Mouse (Mus musculus) neural tube, embryonic 12.5 days (tissue): Measurements from ENCODE around the gene Hnrnph1. TPM values are rescaled to one million over a fixed set of nuclear protein-coding genes. Genes with fewer than 3 reads are reported as not detected.

Source experiments
- ATAC-seq: fragments of 200-750 bp; cut with Nextera tagmentation; 2 replicates; pipeline ENCODE4 v1.8.0; 2017; ENCODE audit warnings: low read depth, mild to moderate bottlenecking, moderate TSS enrichment, moderate library complexity; ENCODE audit not compliant: low FRiP score
- H3K27ac ChIP-seq: fragments of 300-500 bp; sonication (generic); 2 replicates; pipeline ENCODE4 v1.5.1; 2016
- H3K27me3 ChIP-seq: fragments of 300-500 bp; sonication (generic); replicated peaks from 2 replicates; pipeline ENCODE4 v1.6.1; 2016; ENCODE audit warnings: mild to moderate bottlenecking
- H3K36me3 ChIP-seq: fragments of 300-500 bp; sonication (generic); 2 replicates; pipeline ENCODE4 v1.6.1; 2016; ENCODE audit warnings: mild to moderate bottlenecking
- H3K4me1 ChIP-seq: fragments of 300-500 bp; sonication (generic); 2 replicates; pipeline ENCODE4 v1.6.1; 2016
- H3K4me2 ChIP-seq: fragments of 300-500 bp; sonication (generic); replicated peaks from 2 replicates; pipeline ENCODE4 v1.6.1; 2016; ENCODE audit warnings: mild to moderate bottlenecking
- H3K4me3 ChIP-seq: fragments of 300-500 bp; sonication (generic); 2 replicates; pipeline ENCODE4 v1.5.1; 2016
- H3K9ac ChIP-seq: fragments of 300-500 bp; sonication (generic); 2 replicates; pipeline ENCODE4 v1.6.1; 2016; ENCODE audit warnings: mild to moderate bottlenecking
- H3K9me3 ChIP-seq: fragments of 300-500 bp; sonication (generic); 2 replicates; pipeline ENCODE4 v1.6.1; 2016; ENCODE audit warnings: mild to moderate bottlenecking
- WGBS: fragments of 180-500 bp; shearing (Covaris S2); methylation state at CpG from one replicate; pipeline ENCODE4 v1.1.7; 2016; 5-methylcytosine and 5-hydroxymethylcytosine counted together
- microRNA counts: library from miRNA; unstranded; fragments of <30 nt; microRNA quantifications from one replicate; lab custom pipeline; 2017
- microRNA-seq: library from miRNA; unstranded; fragments of <30 nt; microRNA quantifications from one replicate; pipeline ENCODE4, GENCODE M21; 2017
- polyA plus RNA-seq: library from polyadenylated mRNA; unstranded; fragments of >200 nt; fragmentation: Nextera tagmentation; extraction: Ambion mirVana; gene quantifications from 2 replicates; pipeline ENCODE4 v1.2.1, GENCODE M21; 2016

The Hnrnph1 gene
- polyA plus RNA-seq, 1 experiment from 2014 or later, result 665 TPM

DNA sequence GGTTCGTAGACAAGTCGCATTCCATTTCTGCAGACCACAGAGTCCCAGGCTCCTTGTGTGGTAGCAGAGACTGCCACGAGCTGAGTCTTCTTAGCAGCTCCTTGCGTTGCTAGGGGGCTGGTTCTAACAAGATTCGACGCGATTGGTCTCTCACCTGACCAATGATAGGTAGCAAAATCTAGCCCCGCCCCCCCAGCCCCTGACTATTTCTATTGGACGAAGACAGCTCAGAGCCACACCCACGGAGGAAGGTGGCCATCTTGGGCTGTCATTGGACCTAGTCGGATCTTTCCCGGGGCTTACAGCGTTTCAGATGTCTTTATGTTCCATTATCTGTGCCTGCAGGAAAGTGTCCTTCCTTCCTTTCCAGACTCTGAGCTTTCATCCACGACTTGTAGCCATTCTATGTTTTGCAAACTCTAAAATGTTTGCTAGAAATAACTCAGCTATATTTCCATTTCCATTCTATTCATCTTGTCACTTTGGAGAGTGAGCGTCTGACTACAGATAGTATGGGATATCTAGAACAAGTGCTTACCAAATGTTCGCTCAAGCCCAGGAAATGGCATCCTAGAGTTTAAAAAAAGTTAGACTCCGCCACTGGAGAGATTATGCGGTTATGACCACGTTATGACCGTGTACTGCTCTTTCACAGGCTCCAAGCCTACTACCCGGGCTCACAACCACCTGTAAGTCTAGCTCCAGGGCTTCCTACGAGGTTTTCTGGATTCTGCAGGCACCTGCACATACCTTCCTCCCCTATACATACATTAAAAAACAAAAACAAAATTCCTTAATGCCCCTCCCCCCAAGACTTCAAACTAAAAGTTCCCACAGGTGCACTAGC is 45.4 kb downstream of the Hnrnph1 start:
- peaks cover 12% of the 10 kb centered on the region for H3K36me3 ChIP-seq
- H3K9me3 ChIP-seq, result no peaks in the 10 kb centered on the region
- no peak overlapping the region for H3K27ac ChIP-seq
- peak overlapping the region; percentile 37 for H3K4me3 ChIP-seq
- no peaks in the 10 kb centered on the region for H3K27me3 ChIP-seq
- ATAC-seq, result peak; percentile 97
- peaks cover 7% of the 10 kb centered on the region for H3K4me1 ChIP-seq
- 26% methylated on average over 22 of the region's 22 CpGs for WGBS
- H3K9ac ChIP-seq, result 0 out of 2 replicates have a peak overlapping the region, but pooled peaks have one; percentile 13
- peak overlapping the region; percentile 67 for H3K4me2 ChIP-seq

DNA sequence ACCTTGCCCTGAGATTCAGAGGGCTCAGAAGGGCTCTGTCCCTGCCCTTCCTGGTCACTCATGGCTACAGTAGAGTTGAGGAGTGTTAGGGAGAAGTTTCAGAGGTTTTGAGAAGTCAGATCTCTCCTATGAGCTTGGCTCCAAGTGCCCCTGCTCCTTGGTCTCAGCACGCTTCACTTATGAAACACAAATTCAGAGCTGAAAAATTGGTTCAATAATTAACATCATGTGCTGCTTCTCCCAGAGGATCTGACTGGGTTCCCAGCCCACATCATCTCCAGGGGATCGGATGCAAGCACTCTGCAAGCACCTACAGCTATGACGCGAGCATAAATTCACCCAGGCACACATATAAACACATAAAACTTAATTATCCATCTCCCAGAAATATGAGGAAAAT is 49.3 kb downstream of the Hnrnph1 start:
- 88% methylated on average over 4 of the region's 4 CpGs for WGBS
- no peak overlapping the region for H3K9ac ChIP-seq
- ATAC-seq, result no peak
- no peak overlapping the region for H3K4me3 ChIP-seq
- H3K9me3 ChIP-seq, result no peaks in the 10 kb centered on the region
- H3K27me3 ChIP-seq, result no peaks in the 10 kb centered on the region
- no peak overlapping the region for H3K4me2 ChIP-seq
- H3K36me3 ChIP-seq, result no peaks in the 10 kb centered on the region
- H3K27ac ChIP-seq, result no peak overlapping the region
- peaks cover 7% of the 10 kb centered on the region for H3K4me1 ChIP-seq

DNA sequence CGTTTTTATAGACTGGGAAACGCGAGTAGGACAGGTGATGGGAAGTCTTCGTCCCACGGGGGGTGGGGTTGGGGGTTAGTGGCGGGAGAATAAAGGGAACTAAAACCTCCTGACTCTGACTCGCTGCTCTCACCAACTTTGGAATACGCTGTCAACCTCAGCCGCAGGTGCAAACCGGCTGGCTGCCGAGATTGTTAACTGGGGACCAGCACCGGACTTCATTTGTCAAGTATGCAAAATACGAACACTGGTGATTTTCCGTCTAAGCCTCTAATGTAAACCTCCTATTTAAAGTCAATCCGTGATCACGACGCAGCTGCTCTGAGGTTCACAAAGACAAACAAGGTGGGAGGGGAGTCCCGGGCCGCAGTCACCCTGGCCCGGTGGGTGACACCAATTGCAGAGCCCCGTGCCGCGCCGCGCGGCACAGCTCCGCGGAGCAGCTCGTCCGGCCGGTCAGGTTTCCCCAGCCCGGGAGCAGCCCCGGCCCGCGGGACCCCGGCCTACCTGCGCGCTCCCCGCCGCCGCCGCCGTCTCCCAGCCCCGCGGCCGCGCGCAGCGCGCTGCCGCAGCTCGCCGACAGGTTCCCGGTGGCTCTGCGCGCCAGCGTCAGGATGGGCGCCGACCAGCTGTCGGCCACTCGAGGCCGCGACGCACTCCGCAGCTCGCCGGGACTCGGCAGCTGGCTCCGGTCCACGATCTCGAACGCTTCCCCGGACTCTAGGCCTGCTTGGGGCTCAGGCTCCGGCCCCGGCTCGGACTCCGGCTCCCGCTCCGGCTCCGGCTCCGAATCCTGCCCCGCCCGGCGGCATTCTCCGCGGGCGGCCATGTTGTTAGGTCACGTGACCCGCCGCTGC is 53.7 kb downstream of the Hnrnph1 start, which contains the start of gene Rufy1:
Gene Rufy1, minus strand, starts transcription at position 849 of the 857 bp plus-strand sequence.
- Histone ChIP-seq H3K4me2 (peak within 1 kb of the TSS; percentile 65), H3K4me3 (peak within 1 kb of the TSS; percentile 68), H3K4me1 (peaks cover 7% of the 10 kb centered on the region; the same call in 1 of the 2 replicates), H3K27me3 (no peaks in the 10 kb centered on the region), H3K9me3 (no peaks in the 10 kb centered on the region), H3K9ac (peak within 1 kb of the TSS; percentile 88), H3K36me3 (no peaks in the 10 kb centered on the region), H3K27ac (peak within 1 kb of the TSS; percentile 83)
- under 1% methylated on average over 90 of the region's 90 CpGs for WGBS
- ATAC-seq, result peak; percentile 87

DNA sequence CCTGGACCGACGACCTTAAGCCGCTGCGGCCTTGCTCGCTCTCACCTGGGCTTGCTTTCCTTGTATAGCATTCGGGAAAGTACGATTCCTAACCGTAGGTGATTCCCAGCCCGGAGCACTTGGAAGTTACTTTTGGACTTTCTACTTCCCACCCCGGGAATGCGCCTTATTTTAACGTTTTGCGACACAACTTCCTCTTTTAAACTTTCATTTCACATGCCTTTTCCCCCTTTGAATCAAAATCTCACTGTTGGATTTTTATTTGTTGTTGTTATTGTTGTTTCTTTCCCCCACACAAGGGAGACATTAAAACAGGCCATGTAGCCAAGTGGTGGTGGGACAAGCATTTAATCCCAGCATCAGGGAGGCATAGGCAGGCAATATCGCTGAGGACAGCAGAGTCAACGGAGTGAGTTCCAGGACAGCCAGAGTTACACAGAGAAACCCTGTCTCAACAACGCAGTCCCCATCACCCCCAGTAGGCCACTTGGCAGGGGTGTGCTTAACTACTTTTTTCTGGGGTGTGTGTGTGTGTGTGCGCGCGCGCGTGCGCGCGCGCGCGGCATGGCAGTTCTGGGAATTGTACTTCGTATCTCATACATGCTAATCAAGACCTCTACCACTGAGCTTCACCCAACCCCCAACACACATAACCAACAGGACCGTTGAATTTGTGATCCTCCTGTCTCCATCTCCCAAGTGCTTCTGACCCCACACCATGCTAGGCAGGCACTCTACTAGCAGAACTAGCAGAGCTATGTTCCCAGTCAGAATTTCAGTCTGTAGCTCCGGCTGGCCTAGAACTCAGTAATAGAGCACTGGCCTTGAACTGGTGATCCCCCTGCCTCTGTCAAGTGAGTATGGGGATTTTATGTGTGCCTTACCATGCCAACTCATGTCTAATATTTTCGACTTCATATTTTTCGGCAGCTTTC is 54.6 kb downstream of the Hnrnph1 start:
- H3K36me3 ChIP-seq, result no peaks in the 10 kb centered on the region
- ATAC-seq, result peak; percentile 80; the same call in 1 of the 2 replicates
- H3K9me3 ChIP-seq, result no peaks in the 10 kb centered on the region
- peak overlapping the region; percentile 65 for H3K4me2 ChIP-seq
- WGBS, result 26% methylated on average over 32 of the region's 32 CpGs
- no peaks in the 10 kb centered on the region for H3K27me3 ChIP-seq
- peak overlapping the region; percentile 88 for H3K9ac ChIP-seq
- H3K4me3 ChIP-seq, result peak overlapping the region; percentile 68
- peaks cover 7% of the 10 kb centered on the region; the same call in 1 of the 2 replicates for H3K4me1 ChIP-seq
- H3K27ac ChIP-seq, result peak overlapping the region; percentile 83

DNA sequence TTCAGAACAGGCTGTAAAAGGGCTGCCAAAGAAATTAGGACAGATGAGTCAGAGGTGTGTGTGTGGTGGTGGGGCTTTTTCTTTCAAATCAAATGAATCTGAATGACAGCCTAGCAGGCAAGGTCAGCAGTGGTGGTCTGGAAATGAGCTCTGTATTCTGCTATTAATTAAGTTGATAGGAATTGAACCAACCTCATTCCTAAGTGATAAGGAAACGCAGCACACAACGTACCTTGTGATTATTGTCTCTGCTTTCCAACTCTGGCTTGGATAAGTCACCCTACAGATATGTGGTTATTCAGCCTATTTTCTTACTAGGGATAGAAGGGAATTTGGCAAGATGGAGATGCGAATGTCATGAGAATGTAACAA is 55.3 kb downstream of the Hnrnph1 start:
- 95% methylated on average over 3 of the region's 3 CpGs for WGBS
- ATAC-seq, result no peak

DNA sequence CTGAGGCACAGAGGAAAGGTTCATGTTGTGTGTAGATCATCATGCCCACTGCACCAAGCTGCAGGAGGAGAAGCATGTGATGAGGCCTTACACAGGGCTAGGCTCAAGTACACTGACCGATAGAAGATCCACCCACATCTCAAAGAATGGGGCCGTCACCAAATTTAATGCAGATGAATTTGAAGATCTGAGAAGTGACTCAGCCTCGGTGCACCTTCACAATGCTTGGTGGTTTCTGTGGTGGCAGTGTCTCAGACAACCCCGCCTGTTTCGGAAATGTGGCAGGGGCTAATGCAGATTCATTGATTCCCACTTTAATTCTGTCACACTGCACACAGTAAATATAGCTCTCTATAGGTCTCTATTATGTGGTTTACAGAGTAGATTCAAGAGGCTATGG is 56.1 kb downstream of the Hnrnph1 start:
- H3K9ac ChIP-seq, result no peak overlapping the region
- H3K9me3 ChIP-seq, result no peaks in the 10 kb centered on the region
- no peak overlapping the region for H3K4me2 ChIP-seq
- H3K27me3 ChIP-seq, result no peaks in the 10 kb centered on the region
- no peaks in the 10 kb centered on the region for H3K36me3 ChIP-seq
- 86% methylated on average over 5 of the region's 5 CpGs for WGBS
- no peak overlapping the region for H3K27ac ChIP-seq
- peaks cover 7% of the 10 kb centered on the region; the same call in 1 of the 2 replicates for H3K4me1 ChIP-seq
- H3K4me3 ChIP-seq, result no peak overlapping the region
- ATAC-seq, result no peak

More for the DNA sequence above, 55.3 kb downstream of the Hnrnph1 start:
- Histone ChIP-seq H3K9ac (no peak overlapping the region), H3K27ac (no peak overlapping the region), H3K4me3 (no peak overlapping the region), H3K27me3 (no peaks in the 10 kb centered on the region), H3K4me2 (no peak overlapping the region), H3K36me3 (no peaks in the 10 kb centered on the region), H3K4me1 (peaks cover 7% of the 10 kb centered on the region; the same call in 1 of the 2 replicates), H3K9me3 (no peaks in the 10 kb centered on the region)

MicroRNA genes within 50 kb of the gene (microRNA counts, 519-probe panel; counts per million panel counts)
- 4,756 counts per million, percentile 83 among the panel's probes with 10 or more counts for microRNA mmu-miR-804 (lab: Ali Mortazavi, UCI)

Small RNA genes lying within 50 kb of the gene (microRNA-seq; reads per million reads assigned to microRNA genes)
- gene Mir804, result not detected

Other genes with a start within 250 kb of the Hnrnph1 start
- 39.8 and 47.3 TPM in 2 replicates for gene Tbc1d9b, start 245.6 kb upstream of the Hnrnph1 start, polyA plus RNA-seq
- 22.4 and 25.4 TPM in 2 replicates for gene Mrnip, start 202.5 kb upstream of the Hnrnph1 start, polyA plus RNA-seq
- 241 and 245 TPM in 2 replicates for gene Sqstm1, start 166.2 kb upstream of the Hnrnph1 start, polyA plus RNA-seq
- 57.1 and 57.2 TPM in 2 replicates for gene Mgat4b, start 166.1 kb upstream of the Hnrnph1 start, polyA plus RNA-seq
- gene Ltc4s, start 138.4 kb upstream of the Hnrnph1 start, polyA plus RNA-seq, result 0.32 and 1.4 TPM in 2 replicates
- 6.4 and 7.3 TPM in 2 replicates for gene Maml1, start 84.7 kb upstream of the Hnrnph1 start, polyA plus RNA-seq
- gene Canx, start 51.3 kb upstream of the Hnrnph1 start, polyA plus RNA-seq, result 277 and 291 TPM in 2 replicates
- 0.31 TPM in 1 of 2 replicates, not detected in the other for gene Cby3, start 22.5 kb upstream of the Hnrnph1 start, polyA plus RNA-seq
- 27.9 and 29.0 TPM in 2 replicates for gene Rufy1, start 54.1 kb downstream of the Hnrnph1 start, polyA plus RNA-seq
- gene Adamts2, start 225.1 kb downstream of the Hnrnph1 start, polyA plus RNA-seq, result 2.7 and 3.3 TPM in 2 replicates